Mouse (Mus musculus) liver, embryonic 16.5 days (tissue): ENCODE measurements around the gene Sgms2. TPM values are rescaled to one million over a fixed set of nuclear protein-coding genes. Genes with fewer than 3 reads are reported as not detected.

Experiments used
- ATAC-seq: fragments of 200-750 bp; cut with Nextera tagmentation; 2 replicates; pipeline ENCODE4 v1.8.0; 2017; ENCODE audit warnings: low read depth, mild to moderate bottlenecking, moderate number of reproducible peaks, moderate library complexity
- H3K27ac ChIP-seq: fragments of 300-500 bp; sonication (generic); 2 replicates; pipeline ENCODE4 v1.5.1; 2014; ENCODE audit warnings: mild to moderate bottlenecking, low read length
- H3K27me3 ChIP-seq: fragments of 300-500 bp; sonication (generic); 2 replicates; pipeline ENCODE4 v1.6.1; 2014; ENCODE audit warnings: low read depth, low read length, mixed read lengths; ENCODE audit not compliant: control insufficient read depth, insufficient read depth
- H3K36me3 ChIP-seq: fragments of 300-500 bp; sonication (generic); 2 replicates; pipeline ENCODE4 v1.6.1; 2014; ENCODE audit warnings: mild to moderate bottlenecking; ENCODE audit not compliant: control insufficient read depth, insufficient read depth
- H3K4me1 ChIP-seq: fragments of 300-500 bp; sonication (generic); 2 replicates; pipeline ENCODE4 v1.6.1; 2014; ENCODE audit warnings: low read depth, low read length, mixed read lengths; ENCODE audit not compliant: control insufficient read depth
- H3K4me2 ChIP-seq: fragments of 300-500 bp; sonication (generic); 2 replicates; pipeline ENCODE4 v1.6.1; 2014; ENCODE audit warnings: low read depth, low read length, mixed read lengths
- H3K4me3 ChIP-seq: fragments of 300-500 bp; sonication (generic); 2 replicates; pipeline ENCODE4 v1.5.1; 2014; ENCODE audit warnings: low read depth, mild to moderate bottlenecking, low read length
- H3K9ac ChIP-seq: fragments of 300-500 bp; sonication (generic); 2 replicates; pipeline ENCODE4 v1.6.1; 2014; ENCODE audit warnings: low read depth, low read length
- H3K9me3 ChIP-seq: fragments of 300-500 bp; sonication (generic); replicated peaks from 2 replicates; pipeline ENCODE4 v1.6.1; 2016; ENCODE audit warnings: low read length; ENCODE audit not compliant: control insufficient read depth
- WGBS: fragments of 180-500 bp; shearing (Covaris S2); extraction: QIAGEN DNeasy Blood & Tissue Kit; methylation state at CpG from one replicate; pipeline ENCODE4 v1.1.7; 2014; ENCODE audit not compliant: insufficient replicate concordance; 5-methylcytosine and 5-hydroxymethylcytosine counted together
- polyA plus RNA-seq: library from polyadenylated mRNA; unstranded; fragments of >200 nt; fragmentation: Nextera tagmentation; extraction: Ambion mirVana; gene quantifications from 2 replicates; pipeline ENCODE4 v1.2.1, GENCODE M21; 2015

Gene Sgms2
- polyA plus RNA-seq, 1 experiment from 2014 or later: 4.9 TPM

- 4% methylated on average over 6 of the region's 6 CpGs for WGBS
- no peak for ATAC-seq
- Histone ChIP-seq H3K4me3 (no peak overlapping the region), H3K27me3 (no peaks in the 10 kb centered on the region), H3K27ac (no peak overlapping the region), H3K36me3 (no peaks in the 10 kb centered on the region), H3K4me2 (no peak overlapping the region), H3K9ac (no peak overlapping the region), H3K9me3 (no peaks in the 10 kb centered on the region), H3K4me1 (peaks cover 4% of the 10 kb centered on the region)
These were observed 191.3 kb downstream of the Sgms2 start for GRCm38 (mm10) chr3:131299908-131300307.

GRCm38 (mm10) chr3:131299078-131299477, 192.1 kb downstream of the Sgms2 start:
- Histone ChIP-seq H3K36me3 (no peaks in the 10 kb centered on the region), H3K9me3 (no peaks in the 10 kb centered on the region), H3K27ac (no peak overlapping the region), H3K4me1 (peaks cover 4% of the 10 kb centered on the region), H3K4me2 (no peak overlapping the region), H3K9ac (no peak overlapping the region), H3K4me3 (no peak overlapping the region), H3K27me3 (no peaks in the 10 kb centered on the region)
- ATAC-seq: no peak
- 68% methylated on average over 9 of the region's 9 CpGs for WGBS

DNA sequence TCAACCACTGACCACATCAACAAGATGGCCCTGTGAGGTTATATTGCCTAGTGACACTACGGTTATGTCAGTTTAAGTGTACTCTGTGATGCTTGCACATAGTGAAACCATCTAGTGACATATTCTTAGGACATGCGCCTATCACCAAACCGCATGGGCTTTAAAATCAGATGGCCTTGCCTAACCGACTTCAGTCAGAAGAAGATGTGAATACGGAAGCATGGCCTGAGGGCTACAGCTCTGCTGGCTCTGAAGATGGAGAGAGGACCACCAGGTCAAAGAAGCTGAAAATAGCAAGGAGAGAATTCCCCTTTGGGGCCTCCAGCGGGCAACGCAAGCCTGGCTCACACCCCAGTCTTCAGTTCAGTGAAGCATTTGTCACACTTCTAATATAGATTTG, 194.3 kb downstream of the Sgms2 start:
- no peaks in the 10 kb centered on the region for H3K27me3 ChIP-seq
- 76% methylated on average over 7 of the region's 7 CpGs for WGBS
- no peak for ATAC-seq
- no peak overlapping the region for H3K4me2 ChIP-seq
- no peak overlapping the region for H3K4me3 ChIP-seq
- H3K4me1 ChIP-seq: no peaks in the 10 kb centered on the region; the same call in 1 of the 2 replicates
- no peak overlapping the region for H3K9ac ChIP-seq
- no peaks in the 10 kb centered on the region for H3K36me3 ChIP-seq
- H3K9me3 ChIP-seq: no peaks in the 10 kb centered on the region
- no peak overlapping the region for H3K27ac ChIP-seq

- peak; percentile 61 for ATAC-seq
- H3K27me3 ChIP-seq: no peaks in the 10 kb centered on the region
- no peak overlapping the region for H3K27ac ChIP-seq
- no peaks in the 10 kb centered on the region for H3K36me3 ChIP-seq
- 46% methylated on average over 12 of the region's 12 CpGs for WGBS
- H3K4me1 ChIP-seq: no peaks in the 10 kb centered on the region; the same call in 1 of the 2 replicates
- no peaks in the 10 kb centered on the region for H3K9me3 ChIP-seq
- no peak overlapping the region for H3K4me2 ChIP-seq
- no peak overlapping the region for H3K4me3 ChIP-seq
- H3K9ac ChIP-seq: no peak overlapping the region
These were observed 195.6 kb downstream of the Sgms2 start for GRCm38 (mm10) chr3:131295513-131296200.

DNA sequence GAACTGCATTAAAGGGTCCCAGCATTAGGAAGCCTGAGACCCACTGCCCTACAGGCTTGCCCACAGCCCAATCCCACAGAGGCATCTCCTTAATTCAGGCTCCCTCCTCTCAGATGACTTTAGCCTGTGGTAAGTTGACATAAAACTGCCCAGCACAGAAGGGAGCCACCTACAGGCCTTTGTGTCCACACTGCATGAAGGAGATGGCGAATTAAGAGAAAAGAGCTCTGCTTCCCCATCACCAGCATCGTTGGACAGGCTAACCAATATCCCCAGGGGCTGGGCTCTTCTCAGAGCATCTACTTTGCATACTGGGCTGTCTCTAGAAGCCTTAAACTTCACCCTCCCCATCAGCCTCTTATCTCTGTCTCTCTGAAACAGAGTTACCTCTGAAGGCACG, 196.7 kb downstream of the Sgms2 start:
- Histone ChIP-seq H3K36me3 (no peaks in the 10 kb centered on the region), H3K9ac (no peak overlapping the region), H3K27me3 (no peaks in the 10 kb centered on the region), H3K27ac (no peak overlapping the region), H3K9me3 (no peaks in the 10 kb centered on the region), H3K4me1 (no peaks in the 10 kb centered on the region; the same call in 1 of the 2 replicates), H3K4me3 (no peak overlapping the region), H3K4me2 (no peak overlapping the region)
- 37% methylated on average over 3 of the region's 3 CpGs for WGBS
- ATAC-seq: no peak

DNA sequence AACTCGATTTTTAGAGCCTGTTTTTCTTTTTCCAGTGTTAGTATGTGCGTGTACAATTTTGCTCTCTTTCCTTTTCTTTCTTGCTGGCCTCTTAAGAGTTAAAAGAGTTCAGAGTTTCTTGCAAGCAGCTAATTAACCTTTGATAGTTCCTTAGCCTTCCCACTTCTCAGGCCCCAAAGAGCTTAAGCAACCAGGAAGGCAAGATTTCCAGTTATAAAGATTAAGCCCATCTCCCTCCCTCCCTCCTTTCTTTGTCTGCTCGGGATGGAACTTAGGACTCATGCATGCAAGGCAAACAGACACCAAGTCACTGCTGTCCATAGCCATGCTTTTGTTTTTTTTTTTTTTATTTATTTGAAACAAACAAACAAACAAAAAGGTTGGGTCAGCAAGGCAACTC, 198.3 kb downstream of the Sgms2 start:
- Histone ChIP-seq H3K4me3 (no peak overlapping the region), H3K36me3 (no peaks in the 10 kb centered on the region), H3K4me2 (no peak overlapping the region), H3K9ac (no peak overlapping the region), H3K27ac (no peak overlapping the region), H3K4me1 (no peaks in the 10 kb centered on the region; the same call in 1 of the 2 replicates), H3K9me3 (no peaks in the 10 kb centered on the region), H3K27me3 (no peaks in the 10 kb centered on the region)
- ATAC-seq: no peak
- WGBS: 52% methylated on average over 3 of the region's 3 CpGs

DNA sequence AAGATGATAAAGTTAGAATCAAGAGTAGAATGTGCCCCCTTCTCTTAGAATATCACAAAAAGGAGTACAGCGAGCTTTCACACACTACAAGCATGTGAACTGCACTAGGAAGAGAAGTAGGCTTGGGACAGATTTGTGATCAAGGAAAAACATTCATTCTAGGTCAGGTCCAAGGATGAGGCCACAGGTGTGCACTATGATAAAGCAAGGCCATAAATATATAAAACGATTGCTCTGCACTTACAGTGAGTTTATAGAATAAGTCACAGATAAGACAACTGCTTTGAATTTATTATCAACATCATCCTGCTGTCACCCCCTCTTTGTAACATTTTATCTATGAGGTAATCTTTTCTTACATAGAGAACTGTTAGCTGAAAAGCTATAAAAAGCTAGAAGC, 198.9 kb downstream of the Sgms2 start:
- Histone ChIP-seq H3K36me3 (no peaks in the 10 kb centered on the region), H3K4me3 (no peak overlapping the region), H3K27me3 (no peaks in the 10 kb centered on the region), H3K9ac (no peak overlapping the region), H3K9me3 (no peaks in the 10 kb centered on the region), H3K4me2 (no peak overlapping the region), H3K27ac (no peak overlapping the region), H3K4me1 (no peaks in the 10 kb centered on the region; the same call in 1 of the 2 replicates)
- WGBS: 65% methylated on average over 2 of the region's 2 CpGs
- ATAC-seq: no peak

DNA sequence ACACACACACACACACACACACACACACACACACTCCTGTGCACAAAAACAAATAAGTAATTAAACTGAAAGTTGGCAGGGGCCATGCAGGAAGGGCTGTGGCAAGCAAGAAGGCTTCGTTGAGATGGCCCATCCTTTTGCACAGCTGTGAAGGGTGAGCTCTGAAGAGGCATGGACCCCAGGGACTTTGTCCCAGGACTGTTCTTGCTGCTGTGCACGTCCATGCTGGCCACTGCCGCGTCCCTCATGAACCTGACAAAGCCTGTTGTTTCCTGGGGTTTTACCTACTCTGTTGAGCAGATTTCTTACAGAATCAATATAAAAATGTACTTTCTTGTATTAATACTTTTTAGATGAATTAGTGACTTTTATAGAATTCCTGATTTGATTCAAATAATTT, 199.3 kb downstream of the Sgms2 start:
- ATAC-seq: no peak
- H3K9me3 ChIP-seq: no peaks in the 10 kb centered on the region
- no peak overlapping the region for H3K9ac ChIP-seq
- no peak overlapping the region for H3K4me3 ChIP-seq
- no peaks in the 10 kb centered on the region; the same call in 1 of the 2 replicates for H3K4me1 ChIP-seq
- WGBS: 70% methylated on average over 4 of the region's 4 CpGs
- no peak overlapping the region for H3K27ac ChIP-seq
- H3K4me2 ChIP-seq: no peak overlapping the region
- H3K27me3 ChIP-seq: no peaks in the 10 kb centered on the region
- no peaks in the 10 kb centered on the region for H3K36me3 ChIP-seq

DNA sequence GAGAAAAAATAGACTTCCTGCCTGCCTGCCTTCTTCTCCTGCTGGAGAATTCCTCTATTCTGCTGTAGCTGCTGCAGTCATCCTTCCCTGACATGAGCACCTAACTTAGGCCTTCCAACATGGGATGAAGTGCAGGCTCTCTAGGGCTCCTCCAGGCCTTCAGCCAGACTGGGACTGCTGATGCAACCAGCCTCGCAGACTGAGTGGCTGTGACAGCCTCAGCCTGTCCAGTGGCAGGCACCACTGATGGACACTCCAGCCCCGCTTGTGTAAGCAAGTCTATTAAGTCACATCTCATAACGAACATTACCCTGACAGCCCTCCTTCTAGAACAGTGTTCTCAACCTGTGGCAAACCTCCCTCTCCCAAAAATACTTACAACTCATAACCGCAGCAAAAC, 217.1 kb downstream of the Sgms2 start:
- H3K4me3 ChIP-seq: no peak overlapping the region
- 79% methylated on average over 4 of the region's 4 CpGs for WGBS
- H3K36me3 ChIP-seq: no peaks in the 10 kb centered on the region
- no peak overlapping the region for H3K4me2 ChIP-seq
- H3K27me3 ChIP-seq: no peaks in the 10 kb centered on the region
- no peak overlapping the region for H3K27ac ChIP-seq
- no peaks in the 10 kb centered on the region for H3K9me3 ChIP-seq
- H3K4me1 ChIP-seq: peaks cover 12% of the 10 kb centered on the region
- no peak overlapping the region for H3K9ac ChIP-seq
- ATAC-seq: no peak
